Mouse (Mus musculus) kidney, adult 2 months (tissue): ENCODE data around the gene Csrp1.

ENCODE experiments used
- CTCF ChIP-seq: fragments of 200-500 bp; conservative IDR thresholded peaks from 2 replicates; pipeline ENCODE4 v1.5.1; 2011; ENCODE audit warnings: low read depth, mild to moderate bottlenecking, control low read depth, low read length, moderate library complexity, mixed read lengths; ENCODE audit not compliant: insufficient read depth, insufficient read length
- POLR2A ChIP-seq: fragments of 200-500 bp; IDR thresholded peaks from one replicate; pipeline ENCODE4 v1.6.1; 2011; ENCODE audit warnings: low read depth, low read length, control low read depth

DNA sequence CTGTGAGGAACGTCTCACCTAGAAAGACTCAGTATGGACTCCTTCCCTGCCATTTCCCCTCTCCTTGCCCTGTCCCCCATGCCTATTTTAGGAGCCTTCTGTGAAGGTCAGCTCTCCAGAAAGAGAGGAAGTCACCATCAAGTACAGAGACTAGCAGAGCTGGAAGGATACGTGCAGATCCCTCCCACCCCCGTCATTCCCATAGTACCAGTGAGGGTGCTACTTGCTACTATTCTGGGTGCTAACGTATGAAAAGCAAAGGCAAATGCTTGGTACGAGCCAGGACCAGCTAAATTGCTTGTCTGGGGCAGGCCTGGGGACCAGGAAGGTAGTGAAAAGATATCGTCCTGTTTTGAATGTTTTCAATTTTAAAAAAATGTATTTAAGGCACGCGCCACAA is 37.4 kb downstream of the Csrp1 start:
- TF ChIP-seq CTCF (no peak), POLR2A (no peak)
